Mouse (Mus musculus) ovary, postnatal 14 days (tissue): Measurements from ENCODE around the gene Ndufaf5.
"Not testable (repeated sequence)": the region's sequence is repeated elsewhere in the genome, so short reads cannot be mapped to it uniquely, and the experiment has no call there.

ENCODE experiments used
- DNase-seq: peaks from one replicate; pipeline ENCODE4 v3.0.0; 2022; ENCODE audit warnings: low spot score

The Ndufaf5 gene

GRCm38 (mm10) chr2:140170127-140170802 is at the start of gene Ndufaf5, which contains the start of gene Esf1:
Gene Ndufaf5, plus strand, starts transcription at chr2:140170649.
Gene Esf1, minus strand, starts transcription at chr2:140170564.
- peak; percentile 94 for DNase-seq

- DNase-seq = no peak
Observed at GRCm38 (mm10) chr2:140125516-140125915, 44.9 kb upstream of the Ndufaf5 start.

- not testable (repeated sequence) for DNase-seq
Observed at GRCm38 (mm10) chr2:140151743-140152142, 18.7 kb upstream of the Ndufaf5 start, which contains the start of gene Gm17374. Gene Gm17374, plus strand, starts transcription at chr2:140152043.

GRCm38 (mm10) chr2:140159186-140159730 is 11.2 kb upstream of the Ndufaf5 start:
- no peak for DNase-seq

GRCm38 (mm10) chr2:140163351-140163854 is 7.0 kb upstream of the Ndufaf5 start:
- no peak for DNase-seq

- no peak for DNase-seq
Observed at GRCm38 (mm10) chr2:140169057-140169456, 1.4 kb upstream of the Ndufaf5 start.

GRCm38 (mm10) chr2:140170803-140171553 is 529 bp downstream of the Ndufaf5 start:
- no peak for DNase-seq

GRCm38 (mm10) chr2:140185685-140186210 is 15.3 kb downstream of the Ndufaf5 start:
- not testable (repeated sequence) for DNase-seq

- no peak for DNase-seq
Observed at GRCm38 (mm10) chr2:140200713-140201112, 30.3 kb downstream of the Ndufaf5 start.

GRCm38 (mm10) chr2:140202573-140202972 is 32.1 kb downstream of the Ndufaf5 start:
- no peak for DNase-seq

- no peak for DNase-seq
Observed at GRCm38 (mm10) chr2:140203756-140204155, 33.3 kb downstream of the Ndufaf5 start.

GRCm38 (mm10) chr2:140214519-140215027 is 44.1 kb downstream of the Ndufaf5 start:
- no peak for DNase-seq

GRCm38 (mm10) chr2:140215415-140215814 is 45.0 kb downstream of the Ndufaf5 start:
- DNase-seq = no peak

GRCm38 (mm10) chr2:140215965-140216364 is 45.5 kb downstream of the Ndufaf5 start:
- DNase-seq = no peak

GRCm38 (mm10) chr2:140220325-140220724 is 49.9 kb downstream of the Ndufaf5 start:
- DNase-seq = no peak

- no peak for DNase-seq
Observed at GRCm38 (mm10) chr2:140230295-140230694, 59.8 kb downstream of the Ndufaf5 start.

GRCm38 (mm10) chr2:140237245-140237644 is 66.8 kb downstream of the Ndufaf5 start:
- no peak for DNase-seq

- DNase-seq = no peak
Observed at GRCm38 (mm10) chr2:140242398-140242797, 71.9 kb downstream of the Ndufaf5 start.

- no peak for DNase-seq
Observed at GRCm38 (mm10) chr2:140243105-140243504, 72.7 kb downstream of the Ndufaf5 start.
